Mouse (Mus musculus): ENCODE results near the gene B3gnt2. TPM values are rescaled to one million over a fixed set of nuclear protein-coding genes. Genes with fewer than 3 reads are reported as not detected.

B3gnt2 gene
- total RNA-seq, 1 experiment, result 25.7 TPM

DNA sequence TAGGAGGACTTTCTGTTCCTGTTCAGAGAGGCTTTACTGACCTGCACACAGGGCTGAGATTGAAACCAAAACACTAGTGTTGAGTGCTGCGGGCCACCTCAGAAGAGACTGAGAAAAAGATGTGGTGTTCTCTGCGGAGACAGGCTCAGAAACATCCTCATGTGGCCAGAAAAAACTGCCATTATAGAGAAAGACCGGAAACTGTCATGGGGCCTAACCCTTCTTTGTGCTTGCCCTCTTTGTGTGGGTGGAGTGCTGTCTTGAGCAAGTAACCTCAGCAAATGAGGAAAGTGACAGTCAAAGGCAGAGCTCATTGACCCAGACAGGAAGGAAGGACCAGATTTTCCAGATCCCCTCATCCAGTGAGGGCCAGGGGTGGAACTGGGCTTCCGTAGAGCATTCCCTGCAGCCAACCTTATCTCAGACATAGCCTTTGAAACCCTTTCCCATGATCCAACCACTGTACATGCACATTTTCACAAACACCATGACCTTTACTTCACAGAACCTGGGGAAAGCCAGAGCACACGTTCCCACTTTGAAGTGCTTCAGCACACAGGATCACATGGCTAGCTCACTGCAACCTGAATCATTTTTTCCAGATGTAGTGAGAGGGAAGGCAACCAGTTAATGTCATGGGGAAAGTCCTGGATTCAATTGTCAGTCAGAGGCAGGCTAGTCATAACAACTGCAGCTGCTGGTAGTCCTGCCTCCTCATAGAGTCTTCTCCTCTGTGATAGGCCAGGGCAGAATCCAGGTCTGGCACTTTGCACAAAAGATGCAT lies 46.6 kb downstream of the B3gnt2 start:
- Histone ChIP-seq H3K9me3 (ENCODE audit: control insufficient read depth, insufficient read depth, low read depth, low read length) (no peaks in the 10 kb centered on the region), H3K27ac (ENCODE audit: insufficient read depth, low read depth, low read length, poor library complexity, severe bottlenecking) (no peak overlapping the region), H3K4me1 (ENCODE audit: control insufficient read depth in 2 of 2, insufficient read depth in 2 of 2, low read length in 2 of 2, poor library complexity in 1 of 2) (peaks cover 7 to 8% of the 10 kb centered on the region in 2 experiments; a peak in 3 of 4 replicates), H3K9ac (ENCODE audit: insufficient read depth, low read depth, low read length, poor library complexity, severe bottlenecking) (no peak overlapping the region), H3K36me3 (ENCODE audit: control insufficient read depth, insufficient read depth, low read length, poor library complexity, severe bottlenecking) (no peaks in the 10 kb centered on the region), H3K4me3 (ENCODE audit: insufficient read depth in 1 of 2, low read depth in 1 of 2, low read length in 2 of 2, poor library complexity in 1 of 2, severe bottlenecking in 1 of 2) (no peak overlapping the region)
- in situ Hi-C loops (cut with MboI; ENCODE audit: low sequenced_read_pairs in 2 of 2, unreplicated experiment in 2 of 2), result no loop called here
- TF ChIP-seq MAFK (IDR thresholded peaks at IDR 0.05; ENCODE audit: insufficient read depth, low read depth, low read length) (no peak), ZNF384 (IDR thresholded peaks at IDR 0.05; ENCODE audit: low read depth, low read length) (no peak), HCFC1 (IDR thresholded peaks at IDR 0.05; ENCODE audit: borderline replicate concordance, insufficient read depth, low read length) (no peak), CHD2 (IDR thresholded peaks at IDR 0.05; ENCODE audit: low read depth, low read length) (no peak), ZC3H11A (IDR thresholded peaks at IDR 0.05; ENCODE audit: borderline replicate concordance, low read depth, low read length) (no peak)
- DNase-seq (ENCODE audit: low read depth, low spot score), result no peak

DNA sequence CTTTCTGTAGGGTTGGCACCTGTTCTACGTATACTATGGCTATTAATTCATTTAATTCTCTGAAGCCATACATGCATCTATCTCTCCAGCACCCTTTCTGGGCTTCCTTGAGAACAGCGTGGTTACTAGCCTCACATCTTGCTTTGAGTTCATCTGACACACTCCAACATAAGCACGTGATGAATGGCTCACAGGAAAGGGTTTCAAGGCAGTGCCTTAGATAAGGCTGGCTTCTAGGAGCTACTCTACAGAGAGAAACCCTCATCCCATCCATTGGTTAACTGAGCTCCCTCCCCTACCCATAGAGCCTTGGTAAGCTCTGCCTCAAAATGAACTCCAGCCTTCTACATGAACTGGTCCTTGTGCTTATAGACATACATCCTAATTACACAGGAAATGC lies 47.3 kb downstream of the B3gnt2 start:
- no peak overlapping the region for H3K4me3 ChIP-seq (ENCODE audit: insufficient read depth in 1 of 2, low read depth in 1 of 2, low read length in 2 of 2, poor library complexity in 1 of 2, severe bottlenecking in 1 of 2)
- H3K9me3 ChIP-seq (ENCODE audit: control insufficient read depth, insufficient read depth, low read depth, low read length), result no peaks in the 10 kb centered on the region
- no peak overlapping the region for H3K9ac ChIP-seq (ENCODE audit: insufficient read depth, low read depth, low read length, poor library complexity, severe bottlenecking)
- H3K36me3 ChIP-seq (ENCODE audit: control insufficient read depth, insufficient read depth, low read length, poor library complexity, severe bottlenecking), result no peaks in the 10 kb centered on the region
- H3K27ac ChIP-seq (ENCODE audit: insufficient read depth, low read depth, low read length, poor library complexity, severe bottlenecking), result no peak overlapping the region
- peaks cover 7% of the 10 kb centered on the region in 2 experiments; a peak in 3 of 4 replicates for H3K4me1 ChIP-seq (ENCODE audit: control insufficient read depth in 2 of 2, insufficient read depth in 2 of 2, low read length in 2 of 2, poor library complexity in 1 of 2)
- DNase-seq (ENCODE audit: low read depth, low spot score), result no peak
- TF ChIP-seq CHD2 (IDR thresholded peaks at IDR 0.05; ENCODE audit: low read depth, low read length) (no peak), ZC3H11A (IDR thresholded peaks at IDR 0.05; ENCODE audit: borderline replicate concordance, low read depth, low read length) (no peak), HCFC1 (IDR thresholded peaks at IDR 0.05; ENCODE audit: borderline replicate concordance, insufficient read depth, low read length) (no peak)
- in situ Hi-C loops (cut with MboI; ENCODE audit: low sequenced_read_pairs in 2 of 2, unreplicated experiment in 2 of 2), result no loop called here

DNA sequence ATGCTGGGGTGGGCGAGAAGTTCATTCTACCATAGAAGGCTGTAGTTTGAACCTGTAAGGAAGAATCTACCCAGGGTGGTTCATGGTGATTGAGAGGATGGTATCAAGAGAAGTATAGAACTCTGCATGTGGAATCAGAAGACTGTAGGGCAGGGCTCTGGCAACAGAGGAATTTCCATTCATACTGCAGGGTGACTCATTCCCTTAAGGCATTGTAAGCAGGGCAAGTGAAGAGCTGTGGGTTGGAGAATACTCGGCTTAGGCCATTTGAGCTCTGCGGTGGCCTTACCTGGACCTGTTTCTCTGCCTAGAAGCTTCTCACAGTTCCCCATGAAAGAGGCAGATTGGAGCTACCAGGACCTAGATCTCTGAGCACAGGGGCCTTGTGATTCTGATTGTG lies 49.3 kb downstream of the B3gnt2 start:
- Histone ChIP-seq H3K27ac (ENCODE audit: insufficient read depth, low read depth, low read length, poor library complexity, severe bottlenecking) (no peak overlapping the region), H3K9ac (ENCODE audit: insufficient read depth, low read depth, low read length, poor library complexity, severe bottlenecking) (no peak overlapping the region), H3K36me3 (ENCODE audit: control insufficient read depth, insufficient read depth, low read length, poor library complexity, severe bottlenecking) (no peaks in the 10 kb centered on the region), H3K9me3 (ENCODE audit: control insufficient read depth, insufficient read depth, low read depth, low read length) (no peaks in the 10 kb centered on the region), H3K4me1 (ENCODE audit: control insufficient read depth in 2 of 2, insufficient read depth in 2 of 2, low read length in 2 of 2, poor library complexity in 1 of 2) (no peaks in the 10 kb centered on the region; a peak in 1 of 4 replicates), H3K4me3 (ENCODE audit: insufficient read depth in 1 of 2, low read depth in 1 of 2, low read length in 2 of 2, poor library complexity in 1 of 2, severe bottlenecking in 1 of 2) (no peak overlapping the region)
- in situ Hi-C loops (cut with MboI; ENCODE audit: low sequenced_read_pairs in 2 of 2, unreplicated experiment in 2 of 2), result no loop called here
- no peak for DNase-seq (ENCODE audit: low read depth, low spot score)
- no peak for TF ChIP-seq ZC3H11A (IDR thresholded peaks at IDR 0.05; ENCODE audit: borderline replicate concordance, low read depth, low read length)
- no peak for TF ChIP-seq HCFC1 (IDR thresholded peaks at IDR 0.05; ENCODE audit: borderline replicate concordance, insufficient read depth, low read length)
- no peak for TF ChIP-seq ZNF384 (IDR thresholded peaks at IDR 0.05; ENCODE audit: low read depth, low read length)
- TF ChIP-seq MAFK (IDR thresholded peaks at IDR 0.05; ENCODE audit: insufficient read depth, low read depth, low read length), result no peak
- no peak for TF ChIP-seq CHD2 (IDR thresholded peaks at IDR 0.05; ENCODE audit: low read depth, low read length)

DNA sequence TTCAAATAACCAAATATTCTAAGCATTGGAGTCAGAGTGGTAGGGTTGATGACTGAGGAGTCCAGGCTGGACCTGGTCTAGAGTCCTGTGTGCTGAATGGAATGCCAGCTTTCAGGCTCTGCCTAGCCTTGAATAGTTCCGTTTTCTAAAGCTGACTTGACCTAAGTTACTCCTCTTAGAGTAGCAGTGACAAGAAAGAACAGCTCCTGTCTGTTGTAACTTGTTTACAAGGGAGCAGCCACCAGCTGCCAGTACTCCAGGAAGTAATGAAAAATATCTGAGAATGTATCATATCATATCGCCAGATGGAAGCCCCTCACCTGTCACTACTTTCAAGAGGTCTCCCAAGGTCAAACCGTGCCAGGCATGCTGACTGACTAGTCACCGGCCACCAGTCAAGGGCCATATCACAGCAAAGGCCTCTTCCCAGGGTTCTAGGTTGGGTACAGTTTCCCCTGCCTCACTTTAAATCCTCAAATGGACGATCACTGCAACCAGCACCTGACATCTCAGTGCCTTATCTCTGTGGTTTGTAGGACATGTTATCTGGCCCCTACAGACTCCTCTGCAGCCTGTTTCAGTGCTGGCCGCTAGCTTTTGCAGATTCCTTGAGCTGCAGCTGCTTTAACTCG lies 51.2 kb downstream of the B3gnt2 start:
- Histone ChIP-seq H3K4me1 (ENCODE audit: control insufficient read depth in 2 of 2, insufficient read depth in 2 of 2, low read length in 2 of 2, poor library complexity in 1 of 2) (no peaks in the 10 kb centered on the region), H3K9ac (ENCODE audit: insufficient read depth, low read depth, low read length, poor library complexity, severe bottlenecking) (no peak overlapping the region), H3K27ac (ENCODE audit: insufficient read depth, low read depth, low read length, poor library complexity, severe bottlenecking) (no peak overlapping the region), H3K36me3 (ENCODE audit: control insufficient read depth, insufficient read depth, low read length, poor library complexity, severe bottlenecking) (no peaks in the 10 kb centered on the region), H3K9me3 (ENCODE audit: control insufficient read depth, insufficient read depth, low read depth, low read length) (no peaks in the 10 kb centered on the region), H3K4me3 (ENCODE audit: insufficient read depth in 1 of 2, low read depth in 1 of 2, low read length in 2 of 2, poor library complexity in 1 of 2, severe bottlenecking in 1 of 2) (no peak overlapping the region)
- TF ChIP-seq HCFC1 (IDR thresholded peaks at IDR 0.05; ENCODE audit: borderline replicate concordance, insufficient read depth, low read length) (no peak), ZNF384 (IDR thresholded peaks at IDR 0.05; ENCODE audit: low read depth, low read length) (no peak), ZC3H11A (IDR thresholded peaks at IDR 0.05; ENCODE audit: borderline replicate concordance, low read depth, low read length) (no peak), MAFK (IDR thresholded peaks at IDR 0.05; ENCODE audit: insufficient read depth, low read depth, low read length) (no peak), CHD2 (IDR thresholded peaks at IDR 0.05; ENCODE audit: low read depth, low read length) (no peak)
- in situ Hi-C loops (cut with MboI; ENCODE audit: low sequenced_read_pairs in 2 of 2, unreplicated experiment in 2 of 2), result no loop called here
- DNase-seq (ENCODE audit: low read depth, low spot score), result no peak
